Mouse (Mus musculus) lung, postnatal 0 days (tissue): Measurements from ENCODE around the gene Umps.

Experiments used
- CTCF ChIP-seq: IDR thresholded peaks from 2 replicates; pipeline ENCODE4 v1.5.1; 2016; ENCODE audit warnings: antibody characterized with exemption, mild to moderate bottlenecking
- EP300 ChIP-seq: IDR thresholded peaks from 2 replicates; pipeline ENCODE4 v1.6.1; 2016; ENCODE audit warnings: antibody characterized with exemption, mild to moderate bottlenecking, control low read depth

DNA sequence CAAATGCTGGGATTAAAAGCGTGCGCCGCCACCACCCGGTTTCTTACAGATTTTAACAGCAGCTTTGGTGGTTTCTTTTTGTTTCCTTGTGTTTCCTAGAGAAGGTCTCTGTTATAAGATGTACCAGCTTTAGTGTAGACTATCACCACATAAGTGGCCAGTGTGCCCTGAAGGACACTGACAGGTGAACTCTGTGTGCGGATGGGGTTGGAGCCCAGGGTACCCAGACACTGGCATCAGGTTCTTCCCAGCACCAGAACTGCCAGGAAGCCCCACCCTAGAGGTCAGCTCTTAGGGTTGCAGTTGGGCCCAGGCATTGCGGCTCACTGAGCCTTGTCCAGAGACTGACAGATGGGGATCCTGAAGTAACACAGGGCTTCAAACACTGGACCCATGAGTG, 23.4 kb downstream of the Umps start:
- TF ChIP-seq EP300 (no peak), CTCF (no peak)
